Mouse (Mus musculus) ES-Bruce4 (cell line): ENCODE measurements around the gene Arid2. TPM values are rescaled to one million over a fixed set of nuclear protein-coding genes. Genes with fewer than 3 reads are reported as not detected.

Experiments
- H3K27ac ChIP-seq: 2 replicates; pipeline ENCODE4 v1.5.1; 2012; ENCODE audit warnings: low read length, inconsistent platforms; ENCODE audit not compliant: insufficient read depth
- H3K27me3 ChIP-seq: 2 replicates; pipeline ENCODE4 v1.6.1; 2012; ENCODE audit warnings: mild to moderate bottlenecking, low read length, inconsistent platforms; ENCODE audit not compliant: control insufficient read depth, poor library complexity, insufficient read depth, severe bottlenecking
- H3K36me3 ChIP-seq: 2 replicates; pipeline ENCODE4 v1.6.1; 2012; ENCODE audit warnings: inconsistent platforms, mild to moderate bottlenecking, low read length, moderate library complexity; ENCODE audit not compliant: control insufficient read depth, poor library complexity, insufficient read depth, severe bottlenecking
- H3K4me1 ChIP-seq: one replicate; pipeline ENCODE4 v1.8.1; 2011; ENCODE audit warnings: low read length; ENCODE audit not compliant: control insufficient read depth, insufficient read depth
- H3K4me3 ChIP-seq: 2 replicates; pipeline ENCODE4 v1.5.1; 2011; ENCODE audit warnings: low read depth, mild to moderate bottlenecking, low read length
- H3K9ac ChIP-seq: 2 replicates; pipeline ENCODE4 v1.6.1; 2012; ENCODE audit warnings: low read depth, mild to moderate bottlenecking, inconsistent platforms; ENCODE audit not compliant: poor library complexity, severe bottlenecking
- H3K9me3 ChIP-seq: replicated peaks from 2 replicates; pipeline ENCODE4 v1.6.1; 2012; ENCODE audit warnings: mild to moderate bottlenecking, low read length, inconsistent platforms; ENCODE audit not compliant: control insufficient read depth, poor library complexity, insufficient read depth, severe bottlenecking
- CTCF ChIP-seq: IDR thresholded peaks from one replicate; pipeline ENCODE4 v1.8.1; 2011; ENCODE audit warnings: low read depth, low read length
- EP300 ChIP-seq: IDR thresholded peaks from 2 replicates; pipeline ENCODE4 v1.6.1; 2011; ENCODE audit warnings: low read depth, low read length; ENCODE audit not compliant: insufficient read depth
- POLR2A ChIP-seq: IDR thresholded peaks from one replicate; pipeline ENCODE4 v1.8.1; 2011; ENCODE audit warnings: low read length; ENCODE audit not compliant: insufficient read depth
- polyA plus RNA-seq: library from polyadenylated mRNA; stranded (reverse); fragments of >200 nt; gene quantifications from 2 replicates; pipeline ENCODE4 v1.2.4, GENCODE M21; 2011; ENCODE audit warnings: low read depth; ENCODE audit not compliant: missing spikeins, insufficient read depth, insufficient read length

Gene Arid2
- polyA plus RNA-seq, 1 experiment, result 81.5 TPM

DNA sequence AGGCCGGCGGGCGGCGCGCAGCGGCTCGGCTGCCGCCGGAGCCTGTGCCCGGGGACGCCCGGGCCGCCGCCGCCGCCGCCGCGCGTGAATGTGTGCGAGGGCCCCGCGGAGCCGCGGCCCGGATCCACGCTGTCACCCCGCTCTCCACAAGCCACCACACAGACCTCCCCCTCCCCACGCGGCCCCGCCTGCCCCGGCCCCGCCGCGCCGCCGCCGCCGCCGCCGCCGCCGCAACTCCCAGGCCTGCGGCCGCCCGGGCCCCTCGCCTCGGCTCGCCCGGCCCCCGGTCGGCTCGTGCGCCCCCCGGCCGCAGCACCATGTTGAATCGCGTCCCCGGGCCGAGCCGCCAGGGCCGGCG is 404 bp upstream of the Arid2 start:
- Histone ChIP-seq H3K27me3 (no peaks in the 10 kb centered on the region), H3K27ac (0 out of 2 replicates have a peak overlapping the region, but pooled peaks have one; percentile 47), H3K9ac (peak overlapping the region; percentile 100), H3K36me3 (no peaks in the 10 kb centered on the region; the same call in 1 of the 2 replicates), H3K9me3 (no peaks in the 10 kb centered on the region), H3K4me1 (no peaks in the 10 kb centered on the region), H3K4me3 (peak overlapping the region; percentile 87)
- TF ChIP-seq POLR2A, result no peak
- no peak for TF ChIP-seq CTCF
- no peak for TF ChIP-seq EP300

DNA sequence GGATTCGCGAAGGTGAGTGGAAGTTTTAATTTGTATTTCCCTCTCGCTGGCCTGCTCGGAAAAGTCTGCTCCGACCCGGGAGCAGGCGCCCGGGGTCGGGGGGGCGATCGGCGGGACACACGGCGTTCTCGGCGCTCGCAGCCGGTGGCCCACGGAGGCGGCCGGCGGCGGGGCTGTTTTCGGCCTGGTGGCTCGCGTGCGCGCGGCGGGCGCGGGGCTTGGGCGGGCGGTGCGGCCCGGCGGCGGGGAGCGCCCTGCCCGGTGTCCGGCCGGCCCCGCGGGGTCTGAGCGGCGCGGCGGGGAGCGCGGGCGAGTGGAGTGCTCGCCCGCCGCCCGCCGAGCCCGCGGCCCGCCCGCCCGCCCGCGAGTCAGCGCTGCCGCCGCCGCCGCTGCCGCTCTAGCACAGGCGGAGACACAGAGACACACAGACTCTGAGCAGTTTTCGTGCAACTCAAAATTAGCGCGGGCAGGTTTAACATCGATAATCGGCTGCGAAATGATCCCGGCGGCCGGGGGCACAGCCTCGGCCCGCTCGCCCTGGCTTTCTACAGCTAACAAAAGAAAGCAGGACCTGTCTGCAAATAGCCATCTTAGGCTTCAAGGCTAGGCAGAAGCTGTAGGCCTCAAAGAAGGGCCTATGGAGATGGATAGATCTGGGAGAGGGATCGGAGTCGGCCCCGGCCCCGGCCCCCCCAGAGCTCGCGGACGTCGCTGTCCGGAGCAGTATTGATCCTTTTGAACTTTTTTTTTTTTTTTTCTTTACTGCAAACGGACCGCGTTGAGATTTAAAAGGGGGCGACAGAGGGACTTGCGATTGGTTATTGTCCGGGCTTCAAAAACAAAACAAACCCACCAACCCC is 888 bp downstream of the Arid2 start:
- no peaks in the 10 kb centered on the region for H3K4me1 ChIP-seq
- H3K27me3 ChIP-seq, result no peaks in the 10 kb centered on the region
- H3K4me3 ChIP-seq, result peak overlapping the region; percentile 97
- no peaks in the 10 kb centered on the region; the same call in 1 of the 2 replicates for H3K36me3 ChIP-seq
- H3K9me3 ChIP-seq, result no peaks in the 10 kb centered on the region
- TF ChIP-seq EP300 (no peak), CTCF (no peak), POLR2A (no peak)
- peak overlapping the region; percentile 100 for H3K9ac ChIP-seq
- H3K27ac ChIP-seq, result peak overlapping the region; percentile 98

DNA sequence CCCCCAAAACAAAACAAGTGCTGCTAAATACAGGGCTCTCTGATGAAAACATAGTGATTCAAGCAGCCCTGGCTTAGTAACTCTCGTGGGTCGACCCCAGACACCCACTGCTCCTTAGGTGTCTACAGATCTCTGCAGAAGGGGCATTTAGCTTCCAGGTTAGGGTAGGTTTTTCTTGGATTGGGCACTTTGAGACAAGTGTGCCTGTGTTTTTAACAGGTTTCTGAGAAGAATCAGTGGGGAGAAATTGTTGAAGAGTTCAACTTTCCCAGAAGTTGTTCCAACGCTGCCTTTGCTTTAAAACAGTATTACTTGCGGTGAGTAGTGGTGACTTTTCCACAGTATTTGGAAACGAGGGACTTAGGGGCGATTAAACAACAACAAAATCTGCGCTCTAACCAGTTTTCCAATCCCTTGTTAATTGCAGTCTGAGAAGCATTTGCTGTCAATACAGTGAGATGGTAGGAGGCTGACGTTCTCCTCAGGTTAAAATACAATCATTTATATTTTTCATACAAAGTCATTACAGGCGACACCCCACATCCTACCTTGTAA is 1.6 kb downstream of the Arid2 start:
- TF ChIP-seq CTCF (no peak), POLR2A (no peak), EP300 (no peak)
- Histone ChIP-seq H3K9ac (peak overlapping the region; percentile 100), H3K27ac (peak overlapping the region; percentile 98), H3K36me3 (no peaks in the 10 kb centered on the region; the same call in 1 of the 2 replicates), H3K9me3 (no peaks in the 10 kb centered on the region), H3K4me3 (peak overlapping the region; percentile 97), H3K4me1 (no peaks in the 10 kb centered on the region), H3K27me3 (no peaks in the 10 kb centered on the region)

- no peaks in the 10 kb centered on the region for H3K9me3 ChIP-seq
- H3K4me3 ChIP-seq, result no peak overlapping the region
- H3K27me3 ChIP-seq, result no peaks in the 10 kb centered on the region
- H3K4me1 ChIP-seq, result no peaks in the 10 kb centered on the region
- no peak overlapping the region for H3K9ac ChIP-seq
- peaks cover 3% of the 10 kb centered on the region for H3K36me3 ChIP-seq
- TF ChIP-seq CTCF (no peak), POLR2A (no peak), EP300 (no peak)
- H3K27ac ChIP-seq, result no peak overlapping the region
Measured at GRCm38 (mm10) chr15:96290001-96290400, 2.7 kb downstream of the Arid2 start.

GRCm38 (mm10) chr15:96293444-96293843 is 6.1 kb downstream of the Arid2 start:
- H3K36me3 ChIP-seq, result peaks cover 3% of the 10 kb centered on the region
- no peak overlapping the region for H3K27ac ChIP-seq
- H3K27me3 ChIP-seq, result no peaks in the 10 kb centered on the region
- H3K4me1 ChIP-seq, result no peaks in the 10 kb centered on the region
- no peaks in the 10 kb centered on the region for H3K9me3 ChIP-seq
- H3K4me3 ChIP-seq, result no peak overlapping the region
- no peak overlapping the region for H3K9ac ChIP-seq
- TF ChIP-seq EP300 (no peak), POLR2A (no peak), CTCF (no peak)

GRCm38 (mm10) chr15:96297078-96297590 is 9.8 kb downstream of the Arid2 start:
- H3K27me3 ChIP-seq, result no peaks in the 10 kb centered on the region
- no peak overlapping the region for H3K27ac ChIP-seq
- no peak for TF ChIP-seq CTCF
- TF ChIP-seq EP300, result no peak
- no peak for TF ChIP-seq POLR2A

More at GRCm38 (mm10) chr15:96297078-96297590, 9.8 kb downstream of the Arid2 start:
- Histone ChIP-seq H3K36me3 (peaks cover 3% of the 10 kb centered on the region), H3K4me1 (no peaks in the 10 kb centered on the region), H3K9me3 (no peaks in the 10 kb centered on the region), H3K9ac (no peak overlapping the region), H3K4me3 (no peak overlapping the region)
